Mouse (Mus musculus) cerebellum, adult 2 months (tissue): ENCODE results near the gene Npdc1. TPM values are rescaled to one million over a fixed set of nuclear protein-coding genes. Genes with fewer than 3 reads are reported as not detected.

Experiments used
- DNase-seq, 2 experiments: peaks; one replicate each; pipeline ENCODE4 v3.0.0; 2021
- H3K27ac ChIP-seq: fragments of 200-500 bp; 2 replicates; pipeline ENCODE4 v1.5.1; 2012; ENCODE audit warnings: low read length, control low read depth, inconsistent platforms; ENCODE audit not compliant: insufficient read depth
- H3K27me3 ChIP-seq: fragments of 200-500 bp; 2 replicates; pipeline ENCODE4 v1.6.1; 2012; ENCODE audit warnings: inconsistent platforms, mild to moderate bottlenecking, low read length, moderate library complexity; ENCODE audit not compliant: control insufficient read depth, insufficient read depth
- H3K4me1 ChIP-seq: fragments of 200-500 bp; 2 replicates; pipeline ENCODE4 v1.6.1; 2011; ENCODE audit warnings: low read length; ENCODE audit not compliant: control insufficient read depth, insufficient read depth
- H3K4me3 ChIP-seq: fragments of 200-500 bp; replicated peaks from 2 replicates; pipeline ENCODE3; 2011; ENCODE audit warnings: mild to moderate bottlenecking, low read depth, low read length, control low read depth; ENCODE audit not compliant: insufficient read depth
- CTCF ChIP-seq: fragments of 200-500 bp; IDR thresholded peaks from 2 replicates; pipeline ENCODE4 v1.5.1; 2011; ENCODE audit warnings: low read depth, mild to moderate bottlenecking, control low read depth, low read length, moderate library complexity, borderline replicate concordance; ENCODE audit not compliant: insufficient read depth
- POLR2A ChIP-seq: fragments of 200-500 bp; IDR thresholded peaks from 2 replicates; pipeline ENCODE4 v1.6.1; 2011; ENCODE audit warnings: low read length, control low read depth, borderline replicate concordance; ENCODE audit not compliant: insufficient read depth
- WGBS: fragments of 180-500 bp; shearing (Covaris S2); methylation state at CpG from one replicate; pipeline ENCODE4 v1.1.7; 2018; 5-methylcytosine and 5-hydroxymethylcytosine counted together
- polyA plus RNA-seq: library from polyadenylated mRNA; depleted of rRNA; stranded (reverse); fragments of >200 nt; gene quantifications from 2 replicates; pipeline ENCODE4 v1.2.3, GENCODE M21; 2012; rRNA removed

The Npdc1 gene
- polyA plus RNA-seq, 1 experiment: 502 TPM

GRCm38 (mm10) chr2:25457022-25457896, 58.1 kb downstream of the Npdc1 start:
- Histone ChIP-seq H3K4me3 (no peak overlapping the region), H3K4me1 (peaks cover 46% of the 10 kb centered on the region), H3K27ac (peak overlapping the region; percentile 28; the same call in 1 of the 2 replicates), H3K27me3 (no peaks in the 10 kb centered on the region)
- TF ChIP-seq POLR2A (no peak), CTCF (no peak)
- WGBS: 64% methylated on average over 9 of the region's 9 CpGs
- peak; percentile 55 to 59 for DNase-seq

DNA sequence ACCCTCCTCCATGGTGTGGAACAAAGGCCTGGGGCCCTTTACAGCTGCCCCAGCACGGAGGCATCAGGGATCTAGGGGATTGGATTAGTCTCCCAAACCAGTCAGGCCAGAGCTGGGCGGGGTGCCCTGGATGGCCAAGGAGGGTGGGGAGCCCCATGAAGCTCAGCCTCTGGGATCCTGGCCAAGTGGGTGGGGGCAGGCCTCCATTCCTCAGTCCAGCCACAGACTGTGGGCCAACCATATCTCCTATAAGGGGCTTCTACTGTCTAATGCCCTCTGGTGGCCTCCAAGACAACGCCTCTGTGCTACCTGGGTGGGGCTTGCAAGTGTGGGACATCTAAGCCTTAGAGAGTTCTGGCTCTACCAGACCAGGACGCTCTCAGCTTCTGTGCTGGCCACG, 59.8 kb downstream of the Npdc1 start:
- WGBS: 15% methylated on average over 5 of the region's 5 CpGs
- peak overlapping the region; percentile 80; the same call in 1 of the 2 replicates for H3K27ac ChIP-seq
- H3K27me3 ChIP-seq: no peaks in the 10 kb centered on the region
- peaks cover 55% of the 10 kb centered on the region for H3K4me1 ChIP-seq
- peak; percentile 52 to 55 for DNase-seq
- H3K4me3 ChIP-seq: peak overlapping the region; percentile 62
- 0 out of 2 replicates have a peak, but pooled peaks have one; percentile 5 for TF ChIP-seq POLR2A
- peak; percentile 22; the same call in 1 of the 2 replicates for TF ChIP-seq CTCF

Other genes starting within 250 kb of the Npdc1 start
- 7.7 and 9.4 TPM in 2 replicates for gene Nrarp, start 218.6 kb upstream of the Npdc1 start, polyA plus RNA-seq
- 3.6 and 4.2 TPM in 2 replicates for gene Tor4a, start 202.5 kb upstream of the Npdc1 start, polyA plus RNA-seq
- 69.4 and 84.5 TPM in 2 replicates for gene Nelfb, start 187.9 kb upstream of the Npdc1 start, polyA plus RNA-seq
- gene Stpg3, start 184.7 kb upstream of the Npdc1 start, polyA plus RNA-seq: not detected in 2 replicates
- 0.10 and 0.11 TPM in 2 replicates for gene Fam166a, start 180.6 kb upstream of the Npdc1 start, polyA plus RNA-seq
- gene Tubb4b, start 174.6 kb upstream of the Npdc1 start, polyA plus RNA-seq: 647 and 663 TPM in 2 replicates
- gene Slc34a3, start 165.0 kb upstream of the Npdc1 start, polyA plus RNA-seq: 0.73 and 0.92 TPM in 2 replicates
- gene Rnf224, start 162.6 kb upstream of the Npdc1 start, polyA plus RNA-seq: not detected in 2 replicates
- 423 and 427 TPM in 2 replicates for gene Rnf208, start 157.1 kb upstream of the Npdc1 start, polyA plus RNA-seq
- 0.76 and 0.80 TPM in 2 replicates for gene Cysrt1, start 156.9 kb upstream of the Npdc1 start, polyA plus RNA-seq
- 12.5 and 14.1 TPM in 2 replicates for gene AL732309.1, start 152.5 kb upstream of the Npdc1 start, polyA plus RNA-seq
- gene Tmem203, start 143.9 kb upstream of the Npdc1 start, polyA plus RNA-seq: 31.9 and 33.4 TPM in 2 replicates
- 91.0 and 96.9 TPM in 2 replicates for gene Tprn, start 136.7 kb upstream of the Npdc1 start, polyA plus RNA-seq
- gene Ssna1, start 126.9 kb upstream of the Npdc1 start, polyA plus RNA-seq: 74.5 and 75.9 TPM in 2 replicates
- 103 TPM in 2 replicates for gene Anapc2, start 126.9 kb upstream of the Npdc1 start, polyA plus RNA-seq
- gene Tmem210, start 111.2 kb upstream of the Npdc1 start, polyA plus RNA-seq: not detected in 2 replicates
- gene Lrrc26, start 109.4 kb upstream of the Npdc1 start, polyA plus RNA-seq: 0.20 and 0.21 TPM in 2 replicates
- 282 and 290 TPM in 2 replicates for gene Grin1, start 80.2 kb upstream of the Npdc1 start, polyA plus RNA-seq
- gene Man1b1, start 67.0 kb upstream of the Npdc1 start, polyA plus RNA-seq: 33.2 and 34.1 TPM in 2 replicates
- 63.1 and 71.2 TPM in 2 replicates for gene Dpp7, start 43.0 kb upstream of the Npdc1 start, polyA plus RNA-seq
- 19.0 and 22.1 TPM in 2 replicates for gene Uap1l1, start 33.7 kb upstream of the Npdc1 start, polyA plus RNA-seq
- 4.4 and 4.7 TPM in 2 replicates for gene Sapcd2, start 27.0 kb upstream of the Npdc1 start, polyA plus RNA-seq
- 12.3 and 12.5 TPM in 2 replicates for gene Entpd2, start 3.5 kb upstream of the Npdc1 start, polyA plus RNA-seq
- 0.51 and 0.71 TPM in 2 replicates for gene Fut7, start 23.9 kb downstream of the Npdc1 start, polyA plus RNA-seq
- gene Abca2, start 29.4 kb downstream of the Npdc1 start, polyA plus RNA-seq: 285 and 294 TPM in 2 replicates
- gene Clic3, start 57.5 kb downstream of the Npdc1 start, polyA plus RNA-seq: 0.84 and 2.8 TPM in 2 replicates
- 196 and 230 TPM in 2 replicates for gene Paxx, start 61.7 kb downstream of the Npdc1 start, polyA plus RNA-seq
- gene Ptgds, start 70.7 kb downstream of the Npdc1 start, polyA plus RNA-seq: 2,130 and 2,485 TPM in 2 replicates
- gene Lcn12, start 94.6 kb downstream of the Npdc1 start, polyA plus RNA-seq: not detected in 2 replicates
- gene Fbxw5, start 101.4 kb downstream of the Npdc1 start, polyA plus RNA-seq: 54.7 and 59.4 TPM in 2 replicates
- 3.6 and 4.2 TPM in 2 replicates for gene C8g, start 102.4 kb downstream of the Npdc1 start, polyA plus RNA-seq
- 12.3 and 12.5 TPM in 2 replicates for gene Traf2, start 147.6 kb downstream of the Npdc1 start, polyA plus RNA-seq
- gene Edf1, start 158.5 kb downstream of the Npdc1 start, polyA plus RNA-seq: 345 and 350 TPM in 2 replicates
- 3.0 and 4.4 TPM in 2 replicates for gene Mamdc4, start 175.5 kb downstream of the Npdc1 start, polyA plus RNA-seq
- 176 and 186 TPM in 2 replicates for gene Phpt1, start 175.9 kb downstream of the Npdc1 start, polyA plus RNA-seq
- 257 and 312 TPM in 2 replicates for gene Ajm1, start 182.4 kb downstream of the Npdc1 start, polyA plus RNA-seq
- 161 and 172 TPM in 2 replicates for gene Rabl6, start 209.2 kb downstream of the Npdc1 start, polyA plus RNA-seq
- gene Ccdc183, start 218.3 kb downstream of the Npdc1 start, polyA plus RNA-seq: 0.05 TPM in 1 of 2 replicates, not detected in the other
- gene Tmem141, start 222.7 kb downstream of the Npdc1 start, polyA plus RNA-seq: 79.7 and 85.7 TPM in 2 replicates
- gene Fcna, start 228.7 kb downstream of the Npdc1 start, polyA plus RNA-seq: 0.31 and 0.35 TPM in 2 replicates